Mouse (Mus musculus) thymus, adult 2 months (tissue): ENCODE results near the gene C2.

Source experiments
- CTCF ChIP-seq: fragments of 200-500 bp; IDR thresholded peaks from 2 replicates; pipeline ENCODE4 v1.5.1; 2012; ENCODE audit warnings: mild to moderate bottlenecking, control low read depth, low read length, moderate library complexity, borderline replicate concordance; ENCODE audit not compliant: control insufficient read depth, poor library complexity, insufficient read depth; ENCODE audit errors: extremely low read depth
- POLR2A ChIP-seq: fragments of 200-500 bp; IDR thresholded peaks from 2 replicates; pipeline ENCODE4 v1.6.1; 2012; ENCODE audit warnings: mild to moderate bottlenecking, low read length, control low read depth, moderate library complexity; ENCODE audit not compliant: control insufficient read depth, poor library complexity, insufficient read depth; ENCODE audit errors: extremely low read depth

GRCm38 (mm10) chr17:34917188-34917587 lies 19.1 kb upstream of the C2 start:
- TF ChIP-seq CTCF: no peak
- TF ChIP-seq POLR2A: no peak
